1 mouse cellular context compared by ENCODE assay signal in genomic region chr13:44059436-44059835, GRCm38 (mm10).
TF ChIP-seq lines count a peak whose summit lies in the region.

No protein-coding gene starts in this region.

TF ChIP-seq in MEL, 35 proteins besides CTCF, POLR2A, EP300 and RAD21 (continued from another document):
- TF ChIP-seq POLR2AphosphoS5 (IDR thresholded peaks at IDR 0.05; ENCODE audit: borderline replicate concordance, low read depth, low read length), result no peak
